Comparison of ENCODE assay signal across 9 mouse cellular contexts in the genomic region with DNA sequence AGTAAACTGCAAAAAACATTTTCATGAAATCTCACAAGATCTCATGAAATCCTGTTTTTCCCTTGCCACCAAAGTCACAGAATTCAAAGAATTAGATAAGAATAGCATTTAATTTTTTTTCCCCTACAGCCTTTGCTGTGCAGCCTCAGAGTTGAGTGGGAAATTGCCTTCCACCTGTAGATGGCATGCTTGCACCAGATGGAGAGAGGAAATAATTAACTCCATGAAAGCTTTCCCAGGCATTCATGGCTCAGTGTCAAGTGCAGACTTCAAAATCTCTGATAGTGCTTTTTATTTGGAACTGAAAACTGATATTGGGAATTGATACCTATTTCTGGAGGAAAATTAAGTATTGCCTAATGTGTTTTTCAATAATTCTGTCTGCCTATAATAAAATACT.
DNase-seq lines count a peak whose midpoint lies in the region; ATAC-seq lines count a peak whose summit lies in the region.
"Had no signal": no experiment of that assay in that cellular context is flagged by ENCODE, and none has a peak within 500 bp of the region (broad histone marks: within the 10 kb centered on the region; RNA-seq: fewer than 3 reads in every experiment).

No protein-coding gene starts in this region.

- H3K9ac ChIP-seq in forebrain, embryonic 15.5 days (replicated peaks): no peak overlapping the region
- no peak overlapping the region for H3K9ac ChIP-seq in midbrain, embryonic 15.5 days
- H3K9ac ChIP-seq: limb, embryonic 12.5 days had no signal

- peak; percentile 84 for ATAC-seq in forebrain, embryonic 15.5 days (replicated peaks)
- ATAC-seq in midbrain, embryonic 15.5 days (replicated peaks): 0 out of 2 replicates have a peak, but pooled peaks have one; percentile 74

- H3K36me3 ChIP-seq in forebrain, embryonic 15.5 days: no peaks in the 10 kb centered on the region
- no peaks in the 10 kb centered on the region for H3K36me3 ChIP-seq in midbrain, embryonic 15.5 days (replicated peaks)
- H3K36me3 ChIP-seq: limb, embryonic 12.5 days had no signal

- no peaks in the 10 kb centered on the region for H3K27me3 ChIP-seq in forebrain, embryonic 15.5 days
- no peaks in the 10 kb centered on the region for H3K27me3 ChIP-seq in midbrain, embryonic 15.5 days (replicated peaks)
- H3K27me3 ChIP-seq: limb, embryonic 12.5 days had no signal

- no peak overlapping the region for H3K27ac ChIP-seq in forebrain, embryonic 15.5 days (replicated peaks)
- no peak overlapping the region for H3K27ac ChIP-seq in midbrain, embryonic 15.5 days
- H3K27ac ChIP-seq: limb, embryonic 12.5 days had no signal

- H3K4me3 ChIP-seq in forebrain, embryonic 15.5 days: no peak overlapping the region
- H3K4me3 ChIP-seq in midbrain, embryonic 15.5 days: no peak overlapping the region
- H3K4me3 ChIP-seq: limb, embryonic 12.5 days had no signal

- intact Hi-C loops in left cerebral cortex, postnatal 10 days (cut with DNase I): no loop called here

- H3K9me3 ChIP-seq in forebrain, embryonic 15.5 days: no peaks in the 10 kb centered on the region
- H3K9me3 ChIP-seq in midbrain, embryonic 15.5 days: no peaks in the 10 kb centered on the region
- H3K9me3 ChIP-seq: limb, embryonic 12.5 days had no signal

- DNase-seq in left cerebral cortex, postnatal 10 days (ENCODE audit: extremely low spot score in 1 of 2, low spot score in 2 of 2): peak; percentile 45 to 51
- no peak for DNase-seq in left cerebral cortex, adult 8-10 months (ENCODE audit: low spot score in 2 of 2)
- peak; percentile 62 for DNase-seq in brain, adult 2 months (ENCODE audit: low read depth, low spot score)
- DNase-seq in spleen, adult 12 weeks (ENCODE audit: low spot score): no peak
- no peak for DNase-seq in spleen, postnatal 14 days (ENCODE audit: low spot score in 2 of 2)
- DNase-seq: gastrocnemius, postnatal 25 days had no signal

- no peak overlapping the region for H3K4me2 ChIP-seq in forebrain, embryonic 15.5 days (replicated peaks)
- H3K4me2 ChIP-seq in midbrain, embryonic 15.5 days: no peak overlapping the region
- H3K4me2 ChIP-seq: limb, embryonic 12.5 days had no signal

- no peaks in the 10 kb centered on the region for H3K4me1 ChIP-seq in forebrain, embryonic 15.5 days
- H3K4me1 ChIP-seq in midbrain, embryonic 15.5 days: no peaks in the 10 kb centered on the region
- H3K4me1 ChIP-seq: limb, embryonic 12.5 days had no signal

Comparison
In these comparisons a context has a peak if more than half of its experiments do, and no peak if none do; other contexts are left out.
1. DNase-seq: peak in left cerebral cortex, postnatal 10 days (2 of 2) and brain, adult 2 months (single experiment); none in left cerebral cortex, adult 8-10 months (0 of 2), spleen, adult 12 weeks (single experiment) and spleen, postnatal 14 days (0 of 2).